Mouse (Mus musculus): ENCODE measurements around the gene N4bp2l1.

The N4bp2l1 gene

GRCm38 (mm10) chr5:150566971-150567370 is 30.0 kb downstream of the N4bp2l1 start:
- DNase-seq (ENCODE audit: low read depth, low spot score): no peak

GRCm38 (mm10) chr5:150566226-150566625 is 30.8 kb downstream of the N4bp2l1 start:
- DNase-seq (ENCODE audit: low read depth, low spot score): no peak

- no peak for DNase-seq (ENCODE audit: low read depth, low spot score)
Measured at GRCm38 (mm10) chr5:150564426-150564825, 32.6 kb downstream of the N4bp2l1 start.

GRCm38 (mm10) chr5:150561783-150562182 is 35.2 kb downstream of the N4bp2l1 start:
- DNase-seq (ENCODE audit: low read depth, low spot score): no peak

- no peak for DNase-seq (ENCODE audit: low read depth, low spot score)
Measured at GRCm38 (mm10) chr5:150561376-150561775, 35.6 kb downstream of the N4bp2l1 start.

GRCm38 (mm10) chr5:150560851-150561250 is 36.1 kb downstream of the N4bp2l1 start:
- DNase-seq (ENCODE audit: low read depth, low spot score): no peak

- no peak for DNase-seq (ENCODE audit: low read depth, low spot score)
Measured at GRCm38 (mm10) chr5:150559519-150560103, 37.4 kb downstream of the N4bp2l1 start.

- no peak for DNase-seq (ENCODE audit: low read depth, low spot score)
Measured at GRCm38 (mm10) chr5:150551637-150552036, 45.4 kb downstream of the N4bp2l1 start.

- DNase-seq (ENCODE audit: low read depth, low spot score): no peak
Measured at GRCm38 (mm10) chr5:150543184-150543583, 53.8 kb downstream of the N4bp2l1 start.

- no peak for DNase-seq (ENCODE audit: low read depth, low spot score)
Measured at GRCm38 (mm10) chr5:150541302-150541701, 55.7 kb downstream of the N4bp2l1 start.

GRCm38 (mm10) chr5:150525239-150525638 is 71.7 kb downstream of the N4bp2l1 start:
- no peak for DNase-seq (ENCODE audit: low read depth, low spot score)

GRCm38 (mm10) chr5:150522867-150523234 is 74.1 kb downstream of the N4bp2l1 start:
- peak; percentile 50 for DNase-seq (ENCODE audit: low read depth, low spot score)

- DNase-seq (ENCODE audit: low read depth, low spot score): peak; percentile 82
Measured at GRCm38 (mm10) chr5:150521937-150522866, 74.8 kb downstream of the N4bp2l1 start, which contains the start of gene Brca2. Brca2 (plus strand) TSS chr5:150522630.
